Mouse (Mus musculus) heart, adult 2 months (tissue): ENCODE results near the gene Hspa2.

Experiments used
- CTCF ChIP-seq: fragments of 200-600 bp; IDR thresholded peaks from 2 replicates; pipeline ENCODE4 v1.8.1; 2022; ENCODE audit warnings: antibody characterized with exemption, mild to moderate bottlenecking, moderate library complexity
- EP300 ChIP-seq: fragments of 200-500 bp; IDR thresholded peaks from 2 replicates; pipeline ENCODE4 v1.6.1; 2011; ENCODE audit warnings: low read depth, low read length, control low read depth; ENCODE audit not compliant: insufficient read depth
- POLR2A ChIP-seq: fragments of 200-500 bp; IDR thresholded peaks from 2 replicates; pipeline ENCODE4 v1.6.1; 2011; ENCODE audit warnings: mild to moderate bottlenecking, low read depth, low read length, control low read depth; ENCODE audit not compliant: insufficient read depth

DNA sequence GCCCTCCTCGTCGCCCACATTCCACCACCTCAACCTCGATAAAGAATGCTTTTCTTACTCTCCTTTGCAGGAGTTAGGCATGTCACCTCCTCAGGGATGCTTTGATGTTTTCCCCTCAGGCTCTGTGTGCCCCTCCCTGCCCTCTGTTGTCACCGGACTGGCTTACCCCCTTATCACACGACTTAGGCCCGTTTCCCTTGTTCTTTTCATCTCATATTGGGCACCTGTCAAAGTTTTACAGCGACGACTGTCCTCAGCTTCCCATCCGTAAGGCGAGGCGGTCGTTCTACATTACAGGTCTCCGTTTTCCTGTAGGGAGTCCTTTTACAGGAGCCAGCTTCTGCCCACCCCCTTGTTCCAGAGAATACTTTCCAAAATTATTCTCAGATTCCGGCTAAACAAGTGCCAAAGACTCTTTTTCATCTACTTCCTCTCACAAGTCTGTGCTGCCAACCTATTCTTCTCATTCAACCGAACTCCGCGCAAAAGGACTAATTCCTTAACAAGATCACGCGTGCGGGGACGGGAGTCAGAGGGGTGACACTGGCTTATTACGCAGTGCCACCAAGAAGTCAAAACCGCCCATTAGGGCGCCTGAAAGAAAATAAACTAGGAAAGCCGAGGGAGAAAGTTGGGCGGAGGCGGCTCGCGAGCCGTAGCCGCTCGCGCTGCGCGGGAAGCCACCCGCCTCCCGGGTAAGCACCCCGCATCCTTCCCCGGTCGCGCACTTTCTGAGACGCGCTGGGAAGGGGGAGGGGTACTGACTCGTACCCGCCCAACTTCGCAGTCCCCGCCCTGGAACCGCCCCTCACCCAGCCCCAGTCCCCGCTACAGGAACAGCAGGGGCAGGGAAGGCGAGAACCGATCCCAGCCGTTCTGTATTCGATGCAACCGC lies 738 bp upstream of the Hspa2 start:
- TF ChIP-seq CTCF, result no peak
- TF ChIP-seq EP300, result no peak
- TF ChIP-seq POLR2A, result peak; percentile 69
